Mouse (Mus musculus): ENCODE data around the gene Fam196b. TPM values are rescaled to one million over a fixed set of nuclear protein-coding genes. Genes with fewer than 3 reads are reported as not detected.

Gene Fam196b
- total RNA-seq (2021): under 1 TPM in 1 of 2 experiments, not detected in 1; 0.30 TPM
- long read RNA-seq, experiment 1: 0 reads
- long read RNA-seq, experiment 2: 0 reads

DNA sequence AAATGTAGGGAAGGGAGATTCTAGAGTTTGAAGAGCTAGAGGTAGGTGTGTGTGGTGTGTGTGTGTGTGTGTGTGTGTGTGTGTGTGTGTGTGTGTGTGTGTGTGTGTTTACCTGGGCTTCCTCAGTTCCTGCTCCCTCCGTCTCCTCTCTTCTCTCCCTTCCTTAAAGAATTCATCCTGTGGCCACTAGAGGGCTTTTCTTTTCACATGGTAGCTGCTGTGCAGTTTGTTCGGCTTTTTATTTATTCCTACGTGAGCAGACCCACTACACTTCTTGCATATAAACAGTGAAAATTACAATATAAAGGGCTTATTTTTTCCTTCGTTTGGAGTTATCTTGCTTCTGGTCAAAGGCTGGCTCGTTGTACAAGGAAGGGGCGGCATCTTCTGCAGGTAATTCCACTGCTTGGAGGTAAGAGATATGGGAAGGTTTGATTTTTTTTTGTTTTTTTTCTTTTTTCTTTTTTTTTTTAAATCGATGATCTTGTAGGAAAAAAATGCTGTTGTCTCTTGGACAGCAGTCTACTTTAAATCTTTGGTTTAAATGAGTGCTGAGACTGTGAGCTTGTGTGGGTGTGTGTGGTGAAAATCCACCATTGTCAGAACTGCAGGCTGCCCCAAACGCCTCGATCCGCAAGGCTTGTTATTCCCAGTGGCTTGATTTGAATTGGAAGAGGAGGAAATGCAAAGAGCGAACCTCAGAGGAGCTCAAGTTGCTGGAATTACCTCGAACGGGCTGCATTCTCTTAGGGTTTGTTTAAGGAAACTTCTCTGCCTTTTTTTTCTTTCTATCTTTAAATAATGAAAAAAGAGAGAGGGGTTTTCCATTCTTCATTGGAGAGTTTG is at the start of gene Fam196b:
TSS of gene Fam196b (plus strand) at position 289 of the 846 bp plus-strand sequence.
- peak; percentile 36 for DNase-seq

DNA sequence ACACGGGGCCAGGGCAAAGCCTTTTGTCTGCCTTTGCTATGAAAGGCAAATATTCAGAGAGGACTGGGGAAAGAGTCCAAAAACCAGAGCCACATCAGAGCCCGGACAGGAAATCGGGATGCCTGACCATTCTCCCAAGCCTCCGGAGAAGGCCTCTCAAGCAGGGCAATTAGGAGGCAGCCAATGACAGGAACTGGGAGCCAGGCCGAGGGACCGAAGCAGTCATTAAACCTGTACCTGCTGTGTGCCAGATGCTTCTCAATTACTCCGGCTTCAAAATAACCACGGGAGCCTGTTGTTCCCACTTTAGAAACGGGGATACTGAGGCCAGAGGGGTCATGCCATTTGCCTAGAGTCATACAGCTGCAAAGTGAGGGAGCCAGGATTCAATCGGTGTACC is 42.6 kb upstream of the Fam196b start:
- no peak for DNase-seq

DNA sequence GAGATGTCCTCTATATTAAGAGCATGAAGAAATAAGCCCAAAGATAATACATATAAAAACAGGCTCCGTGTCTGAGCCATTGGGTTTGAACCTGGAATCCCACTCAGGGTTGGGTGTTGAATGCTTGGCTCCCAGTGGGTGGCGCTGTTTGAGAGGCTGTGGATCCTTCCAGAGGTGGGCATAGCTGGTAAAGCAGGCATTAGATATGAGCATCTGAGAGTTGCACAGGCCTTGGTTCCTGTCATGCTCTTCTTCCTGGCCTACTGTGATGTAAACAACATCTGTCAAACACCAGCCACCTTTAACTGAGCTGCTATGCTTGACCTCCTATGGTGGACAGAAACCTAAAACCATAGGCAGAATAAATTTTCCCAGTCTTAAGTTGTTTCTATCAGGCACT is 38.7 kb upstream of the Fam196b start:
- peak; percentile 35 for DNase-seq

DNA sequence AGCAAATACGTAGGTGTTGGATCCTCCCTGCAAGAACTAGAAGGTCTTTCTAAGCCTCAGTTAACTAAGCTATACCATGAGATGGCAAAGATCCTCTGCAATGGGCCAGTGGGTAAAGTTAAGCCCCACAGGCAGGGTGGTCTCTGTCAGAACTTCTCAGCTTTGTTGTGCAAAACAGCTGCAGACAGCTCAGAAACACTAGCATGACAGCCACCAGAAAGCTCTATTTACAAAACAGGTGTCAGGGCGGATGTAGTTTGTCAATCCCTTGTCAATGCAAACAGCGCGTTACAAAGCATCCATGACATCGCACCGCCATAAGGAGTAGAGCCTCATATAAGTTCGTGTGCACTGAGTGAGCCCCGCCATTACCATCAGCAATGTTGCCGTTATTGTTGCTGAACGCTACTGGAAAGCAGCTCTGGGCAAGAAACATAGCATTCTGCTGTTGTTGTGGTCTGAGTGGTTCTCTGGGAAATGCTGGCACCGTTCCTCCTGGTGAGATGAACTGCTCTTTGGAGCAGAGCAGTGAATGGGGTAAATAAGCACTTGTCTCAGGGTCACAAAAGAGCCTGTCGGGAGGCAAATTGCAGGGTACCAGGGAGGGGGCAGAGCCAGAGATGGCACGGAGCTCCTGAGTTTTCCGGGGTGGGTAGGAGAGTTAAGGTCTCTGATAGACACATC is 38.1 kb upstream of the Fam196b start:
- DNase-seq: no peak

DNA sequence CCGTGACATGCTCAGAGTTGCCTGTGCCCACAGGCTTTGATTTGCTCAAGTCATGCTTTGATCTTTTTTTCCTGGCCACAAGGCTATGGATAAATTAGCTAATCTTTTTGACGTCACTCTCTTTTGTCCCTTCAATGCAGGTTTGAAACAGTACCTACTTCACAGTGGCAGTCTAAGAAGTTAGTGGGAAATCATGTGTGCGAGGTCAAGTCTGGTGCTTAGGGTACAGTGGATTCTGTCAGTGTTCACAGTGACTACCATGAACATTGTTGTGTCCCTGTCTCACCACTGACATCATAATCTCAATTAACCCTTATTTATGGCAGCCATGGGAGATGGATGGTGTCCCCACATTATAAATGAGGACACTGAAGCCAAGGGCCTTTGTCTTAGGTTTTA is 37.6 kb upstream of the Fam196b start:
- no peak for DNase-seq

DNA sequence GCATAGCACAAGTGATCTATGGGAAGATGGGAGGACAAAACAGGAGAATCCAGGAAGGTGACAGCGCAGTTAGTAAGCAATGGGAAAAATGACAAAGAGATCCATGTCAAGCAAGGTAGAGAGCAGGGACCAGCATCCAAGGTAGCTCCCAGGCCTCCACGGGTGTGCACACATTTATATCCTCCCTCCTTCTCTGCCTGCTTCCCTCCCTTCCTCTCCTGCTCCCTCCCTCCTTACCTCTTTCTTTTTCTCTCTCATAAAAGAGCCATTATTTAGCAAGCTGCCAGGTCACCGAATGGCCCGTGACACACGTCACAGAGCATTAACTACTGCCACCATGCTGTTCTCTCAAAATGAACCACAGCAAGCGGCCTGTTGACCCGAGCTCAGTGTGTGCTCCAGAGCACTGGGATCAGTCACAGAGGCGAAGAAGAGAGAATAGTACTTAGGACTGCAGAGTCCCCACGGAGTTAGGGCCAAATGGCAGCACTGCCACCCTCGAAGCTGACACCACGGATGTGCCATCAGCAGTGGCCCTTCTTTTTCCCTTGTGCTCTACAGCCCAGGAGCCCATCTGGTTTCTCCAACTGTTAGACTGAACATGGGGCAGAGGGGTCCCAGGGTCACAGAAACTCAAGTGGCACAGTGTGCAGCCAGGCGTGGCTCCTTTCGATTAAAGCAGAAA is 30.4 kb upstream of the Fam196b start:
- no peak for DNase-seq

DNA sequence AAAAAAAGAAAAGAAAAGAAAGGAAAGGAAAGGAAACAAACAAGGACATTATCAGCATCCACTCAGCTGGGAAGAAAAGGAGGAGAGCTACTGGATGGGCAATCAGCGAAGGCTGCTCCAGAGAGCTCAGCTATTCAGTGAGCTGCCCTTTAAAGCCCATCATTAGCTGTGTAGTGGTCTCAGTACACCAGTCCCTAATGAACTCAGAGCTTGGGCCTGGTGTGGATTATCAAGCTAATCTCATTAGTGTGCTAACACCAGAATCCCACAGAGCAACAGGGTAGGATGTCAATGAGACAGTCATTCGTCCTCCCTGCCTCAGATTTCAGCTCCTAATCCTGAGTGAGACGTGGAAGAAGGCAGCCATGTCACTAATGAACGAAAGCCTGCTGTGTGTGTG is 24.4 kb upstream of the Fam196b start:
- DNase-seq: no peak

DNA sequence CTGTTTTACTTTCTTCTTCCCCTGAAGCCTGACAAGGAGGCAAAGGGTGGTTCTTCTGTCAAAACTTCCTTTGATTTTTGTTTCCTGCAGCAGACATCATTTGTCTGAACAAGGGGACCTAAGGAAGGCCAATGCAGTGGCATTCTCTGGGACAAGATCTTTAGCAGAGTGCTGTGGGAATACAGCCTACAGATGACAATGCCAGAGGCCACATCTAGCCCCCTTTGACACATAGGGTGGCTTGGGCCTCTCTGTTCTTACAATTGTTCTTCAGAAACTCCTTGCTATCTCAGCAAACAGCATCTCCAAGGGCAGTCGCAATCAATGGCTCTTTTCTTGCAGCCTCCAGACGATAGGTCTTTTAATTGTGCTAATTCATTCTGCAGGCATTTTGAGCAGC is 23.9 kb upstream of the Fam196b start:
- no peak for DNase-seq

DNA sequence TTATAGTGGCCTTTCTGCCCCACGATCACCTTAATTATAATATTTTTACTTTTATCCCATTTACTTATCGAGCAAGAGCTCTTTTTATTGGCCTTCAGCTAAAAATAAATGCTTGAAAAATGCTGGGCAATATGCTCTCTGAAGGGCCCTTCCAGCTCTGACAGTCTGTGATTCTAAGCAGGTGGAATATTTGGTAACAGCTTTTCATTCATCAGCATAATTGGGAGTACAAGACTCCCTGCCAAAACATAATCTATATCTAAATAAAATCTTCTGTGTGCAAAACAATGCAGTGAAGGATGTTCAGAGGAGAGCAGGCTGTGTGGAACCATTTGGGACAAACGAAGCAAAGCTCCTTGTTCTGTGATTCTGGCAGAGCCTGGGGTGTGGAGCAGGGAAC is 23.3 kb upstream of the Fam196b start:
- DNase-seq: no peak

DNA sequence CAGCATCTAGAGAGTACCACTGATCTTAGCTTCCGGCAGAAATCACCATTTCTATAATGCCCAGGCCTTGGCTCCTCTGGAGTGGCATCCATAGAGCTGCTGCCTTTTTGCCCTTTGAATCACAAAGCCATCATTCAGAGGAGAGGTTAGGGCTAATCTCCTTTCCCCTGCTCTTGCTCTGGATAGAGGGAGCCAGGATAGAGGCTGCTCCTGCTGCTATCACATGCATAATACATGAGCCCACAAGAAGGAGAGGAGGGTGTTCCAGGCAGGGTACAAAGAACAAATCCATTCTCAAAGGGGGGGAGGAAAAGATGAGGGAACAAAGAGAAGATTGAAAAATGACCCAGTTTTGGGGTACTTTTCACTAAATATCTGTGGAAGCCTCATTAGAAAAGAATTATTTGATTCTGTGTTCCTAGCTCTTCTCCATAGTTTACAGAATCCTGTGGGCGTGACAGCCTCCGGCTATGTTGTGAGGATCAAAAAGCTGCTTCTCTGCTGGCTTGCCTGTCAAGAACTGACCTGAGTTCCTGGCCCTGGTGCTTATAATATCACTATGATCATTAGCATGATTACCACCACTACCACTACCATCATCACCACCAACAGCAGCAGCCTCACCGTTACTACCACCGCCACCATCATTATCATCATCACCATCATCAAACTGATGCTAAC is 16.8 kb upstream of the Fam196b start:
- no peak for DNase-seq

DNA sequence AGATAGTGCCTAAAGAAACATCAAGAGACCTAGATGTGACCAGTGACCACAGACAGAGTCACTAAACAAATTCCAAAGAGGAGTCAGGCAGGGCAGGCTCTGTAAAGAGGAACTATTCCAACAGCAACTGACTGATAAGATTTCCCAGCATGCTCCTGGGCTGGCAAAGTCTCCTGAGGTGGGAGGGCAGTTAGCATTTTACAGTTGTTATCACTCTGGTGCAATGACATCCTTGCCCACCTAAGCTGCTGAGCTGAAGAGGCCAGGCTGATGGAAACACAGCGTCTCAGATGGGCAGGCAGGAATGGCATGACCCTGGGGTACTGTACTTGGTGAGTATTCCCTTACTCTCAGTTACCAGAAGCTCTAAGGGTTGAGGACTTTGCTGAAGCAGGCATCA is 15.1 kb upstream of the Fam196b start:
- no peak for DNase-seq

DNA sequence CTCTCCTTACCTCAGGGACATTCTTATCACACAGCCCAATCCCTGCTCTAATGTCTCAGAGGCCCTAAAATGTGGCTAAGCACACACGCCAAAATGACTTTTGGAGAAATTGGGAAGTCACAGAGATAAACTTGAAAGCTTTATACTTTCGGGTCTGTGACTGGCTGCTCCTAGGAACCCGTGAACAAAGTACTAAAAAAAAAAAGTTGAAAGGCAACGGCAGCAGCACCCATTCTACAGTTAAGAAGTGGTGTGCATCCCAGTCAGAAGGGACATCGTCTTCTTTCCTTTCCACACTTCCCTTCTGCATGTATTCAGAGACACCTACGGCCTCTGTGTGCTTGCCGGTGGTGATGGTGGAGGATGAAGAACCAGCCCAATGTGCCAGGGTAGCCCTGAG is 14.6 kb upstream of the Fam196b start:
- no peak for DNase-seq

DNA sequence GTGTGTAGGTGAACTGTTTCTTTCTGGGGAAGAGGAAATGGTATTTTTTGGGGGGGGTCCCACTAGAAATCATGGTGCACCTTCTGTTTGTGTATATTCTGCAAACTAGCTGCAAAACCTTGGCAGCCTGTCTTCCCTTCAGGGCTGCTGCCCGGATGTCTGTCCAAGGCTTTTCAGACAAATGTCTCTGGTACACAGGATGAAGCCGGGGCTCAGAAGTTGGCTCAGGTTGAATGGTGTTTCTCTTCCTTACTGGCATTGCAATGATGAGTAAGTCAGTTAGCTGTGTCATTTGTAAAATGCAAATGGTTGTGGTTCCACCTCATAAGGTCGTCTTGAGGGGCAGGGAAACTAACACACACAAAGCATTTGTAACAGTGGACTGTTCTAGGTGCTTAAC is 8.4 kb upstream of the Fam196b start:
- DNase-seq: peak; percentile 38

DNA sequence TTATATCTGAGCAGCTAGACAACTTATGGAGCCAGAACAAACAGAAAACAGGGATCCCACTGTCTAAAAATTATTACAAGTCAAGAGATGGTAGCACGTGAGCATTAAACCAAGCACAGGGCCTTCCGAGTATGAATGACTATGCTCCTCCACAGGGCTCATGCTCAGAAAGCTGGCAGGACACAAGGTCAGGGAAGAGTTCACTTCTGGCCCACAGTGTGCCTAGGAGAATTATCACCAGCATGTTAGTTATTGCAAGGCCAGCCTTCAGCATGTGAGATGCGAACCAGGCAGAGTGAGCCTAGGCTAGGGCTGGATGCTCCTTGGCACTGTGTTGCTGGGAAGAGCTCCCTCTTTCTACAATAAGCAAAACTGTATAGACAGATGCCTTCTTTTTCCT is 5.9 kb upstream of the Fam196b start:
- peak; percentile 34 for DNase-seq

DNA sequence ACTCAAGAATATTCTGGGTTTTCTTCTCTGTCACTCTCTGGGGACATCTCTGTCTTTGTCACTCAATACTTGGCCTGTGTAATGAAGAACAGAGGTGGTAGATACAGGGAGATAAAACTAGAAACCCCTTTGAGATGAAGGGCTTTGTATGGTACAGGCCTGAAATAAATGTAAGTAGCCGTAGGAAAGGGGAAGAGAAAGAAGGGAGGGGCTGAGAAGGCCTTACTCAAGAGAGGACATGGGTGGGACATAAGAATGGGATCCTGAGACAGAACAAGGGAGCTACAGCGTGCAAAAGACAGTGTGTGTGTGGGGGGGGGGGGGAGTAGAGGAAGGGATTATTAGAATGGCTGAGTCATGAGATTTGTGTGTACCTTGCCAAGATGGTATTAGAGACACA is 5.3 kb upstream of the Fam196b start:
- DNase-seq: no peak

DNA sequence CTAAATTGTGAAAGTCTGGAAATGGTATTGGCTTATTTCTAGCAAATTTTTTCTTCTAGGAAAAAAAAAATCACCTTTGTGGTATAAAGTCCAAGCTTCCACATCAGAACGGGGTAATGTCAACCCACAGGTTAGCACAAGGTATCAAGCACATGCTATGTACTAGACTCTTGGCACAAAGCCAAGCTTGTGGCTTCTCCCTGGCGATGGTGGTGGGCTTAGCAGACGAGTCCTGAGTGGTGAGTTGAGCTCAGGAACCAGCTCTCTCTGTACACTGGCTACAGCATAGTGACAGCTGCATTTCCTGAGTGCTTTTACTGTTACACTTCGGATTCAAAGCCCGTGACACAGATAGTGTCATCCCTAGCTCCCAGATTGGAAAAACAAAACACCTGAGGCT is 2.9 kb upstream of the Fam196b start:
- no peak for DNase-seq

DNA sequence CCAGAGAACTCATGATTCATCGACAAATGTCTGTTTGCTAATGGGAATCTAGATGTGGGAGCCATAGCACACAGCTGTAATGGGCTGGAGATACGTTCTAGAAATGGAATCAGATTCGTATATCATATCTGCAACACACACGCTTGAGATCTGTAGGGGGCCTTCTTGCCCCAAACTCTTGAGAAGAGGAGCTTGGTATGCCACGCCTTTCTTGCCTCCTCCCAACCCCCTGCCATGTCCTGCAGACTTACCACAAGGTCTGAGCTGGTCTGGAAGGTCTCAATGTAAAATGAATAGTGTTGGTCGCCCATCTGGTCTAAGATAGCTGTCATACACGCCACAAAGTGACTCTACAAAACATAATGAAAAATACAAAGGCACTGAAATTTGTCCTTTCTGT is 2.4 kb upstream of the Fam196b start:
- DNase-seq: no peak

DNA sequence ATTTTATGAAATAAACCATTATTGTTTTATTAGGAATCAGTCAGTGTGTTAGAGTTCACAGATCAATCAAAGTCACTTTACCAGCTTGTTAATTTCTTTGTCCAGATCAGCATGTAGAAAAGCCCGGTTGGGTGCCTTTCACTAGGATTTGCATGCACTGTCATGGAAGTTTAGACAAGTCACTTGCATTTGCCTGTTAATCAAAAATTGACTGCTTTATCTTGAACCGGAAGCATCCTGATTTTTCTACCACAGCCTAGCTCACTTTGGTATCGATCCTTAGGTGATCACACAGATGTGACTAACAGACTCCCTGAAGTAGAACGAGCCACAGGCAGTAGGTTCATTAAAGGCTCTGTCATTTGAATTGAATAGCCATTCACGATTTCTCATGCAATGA is 761 bp downstream of the Fam196b start:
- no peak for DNase-seq

DNA sequence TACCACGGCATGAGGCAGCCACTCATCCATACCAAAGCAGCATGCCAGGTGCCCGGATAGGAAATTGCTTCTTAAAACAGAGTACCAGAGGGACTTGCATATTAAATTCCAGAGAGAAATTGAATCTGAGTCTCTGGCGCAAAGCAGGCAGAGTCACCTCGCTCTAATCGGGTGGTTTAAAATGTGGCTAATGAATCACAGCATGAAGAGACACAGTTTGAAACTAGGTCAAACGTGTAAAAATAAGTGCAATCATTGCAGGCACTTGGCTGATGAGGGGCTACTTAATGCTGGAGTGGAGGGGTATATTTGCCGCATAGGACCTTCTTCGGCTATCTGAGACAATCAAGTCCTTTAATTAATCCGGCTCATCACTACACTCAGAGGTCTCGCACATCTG is 1.6 kb downstream of the Fam196b start:
- no peak for DNase-seq

DNA sequence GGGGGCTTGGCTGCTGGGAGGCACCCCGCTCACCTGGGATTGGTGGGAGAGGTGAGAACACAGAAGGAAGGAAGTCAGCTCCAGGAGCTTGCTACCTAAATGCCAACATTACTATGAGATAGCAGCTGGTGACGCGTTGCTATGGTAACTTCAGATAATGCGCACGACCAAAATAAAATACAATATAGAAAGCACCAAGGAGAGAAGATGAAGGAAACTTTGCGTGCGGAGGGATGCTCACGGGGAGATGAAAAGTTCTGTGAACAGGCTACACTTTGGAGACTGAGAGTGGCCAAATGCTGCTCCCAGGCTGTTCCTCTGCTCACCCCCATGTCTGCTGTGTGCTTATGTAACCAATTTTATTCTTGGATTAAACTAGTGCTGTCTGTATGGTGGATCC is 2.4 kb downstream of the Fam196b start:
- DNase-seq: no peak

DNA sequence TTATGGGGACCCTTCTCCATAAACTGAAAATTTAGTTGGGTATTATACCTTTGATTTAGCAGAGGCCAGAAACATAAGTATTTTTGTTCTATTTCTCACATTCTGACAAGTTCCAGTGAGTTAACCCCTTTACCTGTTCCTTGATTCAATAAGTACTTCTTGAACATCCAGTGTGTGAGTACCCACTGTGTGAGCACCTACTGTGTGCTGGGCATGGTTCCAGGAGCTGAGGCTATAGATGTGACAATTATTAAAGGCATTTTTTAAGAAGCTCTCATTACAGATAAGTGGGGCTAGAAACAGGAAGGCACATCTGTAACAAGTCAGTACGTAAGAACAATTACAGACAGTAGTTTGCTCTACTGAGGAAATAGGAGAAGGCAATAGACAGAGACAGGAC is 4.7 kb downstream of the Fam196b start:
- no peak for DNase-seq

DNA sequence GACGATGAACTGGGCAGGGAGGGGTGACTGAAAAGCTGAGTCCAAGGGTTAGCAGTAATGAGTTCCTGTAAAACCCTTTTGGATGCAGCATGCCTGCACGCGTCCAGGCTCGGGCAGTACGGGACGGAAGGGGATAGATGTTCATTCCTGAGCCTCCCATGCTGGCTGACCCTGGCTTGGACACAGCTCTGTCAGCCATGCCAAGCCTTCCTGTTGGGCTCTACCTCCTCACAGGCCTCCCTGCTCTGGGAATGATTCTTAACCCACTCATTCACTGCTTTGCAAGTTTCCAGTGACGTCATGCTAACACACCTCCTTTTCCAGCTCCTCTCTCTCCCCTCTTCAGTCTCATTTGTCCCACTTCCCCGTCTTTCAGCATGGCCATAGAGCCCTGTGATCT is 9.0 kb downstream of the Fam196b start:
- DNase-seq: no peak
